Mouse (Mus musculus) left cerebral cortex, postnatal 25 days (tissue): ENCODE results near the gene D430042O09Rik. TPM values are rescaled to one million over a fixed set of nuclear protein-coding genes. Genes with fewer than 3 reads are reported as not detected.

Experiments used
- DNase-seq, 2 experiments: peaks; one replicate each; pipeline ENCODE4 v3.0.0; 2022; ENCODE audit warnings: low spot score in 2 of 2, mixed read lengths in 1 of 2
- intact Hi-C: fragments of 180-260 bp; cut with DNase I; formaldehyde crosslinking; loops from one replicate; pipeline ENCODE4 v1.15.1; 2025
- total RNA-seq, 2 experiments: library from RNA; stranded (reverse); gene quantifications; 2 replicates each; pipeline ENCODE4 v1.2.3; 2021

Gene D430042O09Rik
- total RNA-seq, 2 experiments from 2014 or later: 21.8 to 31.6 TPM

GRCm38 (mm10) chr7:125783206-125783605, 75.5 kb downstream of the D430042O09Rik start:
- DNase-seq: no peak
- intact Hi-C loops: no loop called here

DNA sequence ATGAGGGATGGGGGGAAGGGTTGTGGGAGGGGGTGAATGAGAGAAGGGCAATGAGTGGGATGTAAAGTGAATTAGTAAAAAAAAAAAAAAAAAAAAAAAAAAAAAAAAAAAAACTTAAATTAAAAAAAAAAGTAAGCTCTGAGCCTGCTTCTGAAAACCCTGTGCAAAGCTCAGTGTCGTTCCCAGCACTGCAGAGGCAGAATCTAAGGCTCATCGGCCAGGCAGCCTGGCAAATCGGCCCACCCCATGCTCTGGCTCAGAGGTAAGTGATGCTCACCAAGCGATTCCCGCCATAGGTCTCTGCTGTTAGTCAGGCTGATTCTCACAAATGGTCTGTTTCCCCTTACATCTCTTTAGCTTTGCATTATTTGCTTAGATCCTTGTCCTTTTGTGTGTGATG, 78.4 kb downstream of the D430042O09Rik start:
- intact Hi-C loops: no loop called here
- DNase-seq: no peak

DNA sequence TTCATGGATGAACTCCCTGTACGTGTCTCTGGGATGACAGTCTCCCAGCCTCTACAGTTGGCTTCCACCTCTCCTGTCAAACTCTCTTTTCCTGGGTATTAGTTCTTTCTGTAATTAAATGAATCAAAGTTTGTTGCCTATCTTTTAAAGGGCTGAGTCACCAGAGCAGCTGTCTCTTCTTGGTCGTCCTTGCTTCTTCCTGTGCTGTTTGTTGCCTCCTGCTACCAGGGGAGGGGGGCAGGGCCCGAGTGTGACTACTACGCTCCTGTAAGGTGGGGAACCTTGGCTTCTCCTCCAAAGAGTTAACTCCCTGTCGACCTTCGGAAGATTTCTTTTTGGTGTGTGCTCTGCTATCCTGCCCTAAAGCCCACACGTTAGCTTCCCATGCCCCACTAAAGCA, 79.4 kb downstream of the D430042O09Rik start:
- intact Hi-C loops: no loop called here
- no peak for DNase-seq

DNA sequence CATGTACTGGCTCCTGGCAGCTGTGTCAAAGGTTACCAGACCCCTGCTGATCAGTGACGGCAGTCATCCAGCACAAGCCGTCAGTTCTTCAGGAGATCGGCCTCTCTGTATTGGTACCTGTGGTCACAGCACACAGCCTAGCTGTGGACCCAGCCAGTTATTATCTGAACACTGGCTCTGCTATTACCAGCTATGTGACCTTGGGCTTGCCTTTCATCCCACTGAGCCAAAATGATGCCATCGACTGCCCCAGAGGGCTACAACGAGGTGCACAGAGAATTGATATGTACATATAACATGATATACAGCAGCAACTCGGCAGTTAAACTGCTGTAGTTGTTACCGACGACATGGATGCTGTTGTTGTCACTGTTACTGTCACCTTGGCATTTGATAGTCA, 82.4 kb downstream of the D430042O09Rik start:
- intact Hi-C loops: no loop called here
- no peak for DNase-seq

- DNase-seq: no peak
- intact Hi-C loops: no loop called here
Observed at GRCm38 (mm10) chr7:125806571-125806970, 98.9 kb downstream of the D430042O09Rik start.

GRCm38 (mm10) chr7:125808210-125808609, 100.5 kb downstream of the D430042O09Rik start:
- DNase-seq: no peak
- intact Hi-C loops: no loop called here

GRCm38 (mm10) chr7:125812721-125813120, 105.0 kb downstream of the D430042O09Rik start:
- intact Hi-C loops: no loop called here
- no peak for DNase-seq

DNA sequence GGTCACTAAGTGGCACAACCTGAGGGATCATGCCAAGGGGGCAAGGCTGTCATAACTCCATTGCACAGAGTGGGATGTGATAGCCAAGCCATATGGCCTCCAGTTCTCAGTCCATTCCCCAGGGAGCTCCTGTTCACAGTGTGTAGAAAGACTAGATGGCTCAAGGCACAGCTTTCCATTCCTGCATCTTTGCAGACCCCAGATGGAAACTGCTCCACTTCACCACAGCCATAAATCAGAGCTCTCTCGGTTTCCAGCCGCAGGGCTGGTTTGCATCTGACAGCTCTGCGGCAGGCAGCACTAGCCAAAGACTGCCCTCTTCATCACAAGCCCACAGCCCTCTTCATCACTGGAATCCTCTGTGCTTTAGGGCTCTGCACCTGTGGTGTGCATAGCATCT, 108.0 kb downstream of the D430042O09Rik start:
- intact Hi-C loops: no loop called here
- no peak for DNase-seq

DNA sequence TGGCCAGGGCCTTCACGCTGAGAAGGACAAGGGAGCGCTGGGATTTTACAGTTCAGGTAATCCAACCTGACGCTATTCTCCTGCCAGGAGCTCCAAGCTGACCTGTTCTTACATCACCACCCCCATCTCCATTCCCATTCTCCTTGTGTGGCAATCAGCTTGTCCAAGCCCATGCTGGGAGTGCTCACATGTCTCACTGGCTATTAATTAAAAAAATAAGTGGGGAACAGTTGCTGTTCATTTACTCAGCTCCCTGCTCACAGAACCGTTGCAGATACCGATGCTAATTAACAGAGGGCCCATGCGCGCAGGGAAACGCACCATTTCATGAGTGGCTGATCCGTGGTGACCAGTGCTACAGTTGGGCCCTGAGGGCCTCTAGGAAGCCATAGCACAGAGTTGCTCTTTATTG, 110.6 kb downstream of the D430042O09Rik start:
- intact Hi-C loops: no loop called here
- no peak for DNase-seq

DNA sequence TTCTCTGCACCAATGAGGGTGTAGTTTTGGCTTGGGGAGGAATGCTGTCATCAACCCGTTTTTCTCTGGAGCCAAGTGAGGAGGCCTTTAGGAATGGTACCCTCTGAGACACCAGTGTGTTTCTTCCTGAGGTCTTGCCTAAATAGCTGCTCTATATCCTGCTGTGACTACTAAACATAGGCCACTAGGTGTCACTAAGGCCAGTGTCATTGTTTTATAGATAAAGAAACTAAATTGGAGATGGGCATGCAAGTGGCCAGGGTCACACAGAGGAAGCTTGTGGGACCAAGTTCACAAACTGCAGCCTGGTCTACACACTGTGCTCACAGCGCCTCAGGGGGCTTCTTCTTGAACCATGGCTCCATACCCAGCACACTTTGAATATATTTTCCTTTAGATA, 112.5 kb downstream of the D430042O09Rik start:
- intact Hi-C loops: loop anchor here (5.0 kb wide), 1 partner anchor 262 kb away; the partner anchor contains the start of gene Gsg1l
- peak in 1 of 2 experiments; percentile 8 for DNase-seq

DNA sequence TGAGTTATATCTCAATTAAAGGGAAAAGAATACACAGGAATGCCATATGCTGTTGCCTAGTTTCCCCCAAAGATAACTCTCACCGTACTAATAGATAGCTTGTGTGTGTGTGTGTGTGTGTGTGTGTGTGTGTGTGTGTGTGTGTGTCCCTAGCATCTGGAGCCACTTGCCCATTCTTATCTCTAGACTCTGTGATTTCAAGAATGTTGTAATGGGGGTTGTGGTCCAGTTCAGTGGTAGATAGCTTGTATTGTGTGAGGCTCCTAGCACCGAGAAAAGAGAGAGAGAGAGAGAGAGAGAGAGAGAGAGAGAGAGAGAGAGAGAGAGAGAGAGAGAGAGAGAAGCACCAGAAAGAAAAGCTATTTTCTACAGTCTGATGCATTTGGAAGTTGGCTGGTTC, 118.7 kb downstream of the D430042O09Rik start:
- DNase-seq: no peak
- intact Hi-C loops: no loop called here

- DNase-seq: no peak
- intact Hi-C loops: no loop called here
Observed at GRCm38 (mm10) chr7:125826887-125827286, 119.2 kb downstream of the D430042O09Rik start.

DNA sequence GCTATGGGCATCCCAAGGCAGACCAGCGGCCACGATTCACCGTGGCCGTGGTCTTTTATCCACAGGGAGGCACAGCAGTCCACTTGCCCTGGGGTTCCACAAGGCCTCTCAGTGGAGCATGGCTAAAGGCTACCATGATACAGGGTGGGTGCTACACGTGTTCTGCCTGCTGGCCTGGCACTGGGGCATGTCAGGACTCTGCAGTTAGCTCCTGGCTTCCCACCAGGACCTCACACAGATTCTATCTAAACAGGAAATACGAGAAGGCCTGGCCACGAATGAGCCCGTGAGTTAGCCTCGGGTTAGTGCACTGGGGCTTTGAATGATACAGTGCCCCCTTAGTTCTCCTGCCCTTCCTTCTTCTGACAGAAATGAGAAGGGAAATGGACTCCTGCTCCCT, 119.7 kb downstream of the D430042O09Rik start:
- DNase-seq: no peak
- intact Hi-C loops: no loop called here

DNA sequence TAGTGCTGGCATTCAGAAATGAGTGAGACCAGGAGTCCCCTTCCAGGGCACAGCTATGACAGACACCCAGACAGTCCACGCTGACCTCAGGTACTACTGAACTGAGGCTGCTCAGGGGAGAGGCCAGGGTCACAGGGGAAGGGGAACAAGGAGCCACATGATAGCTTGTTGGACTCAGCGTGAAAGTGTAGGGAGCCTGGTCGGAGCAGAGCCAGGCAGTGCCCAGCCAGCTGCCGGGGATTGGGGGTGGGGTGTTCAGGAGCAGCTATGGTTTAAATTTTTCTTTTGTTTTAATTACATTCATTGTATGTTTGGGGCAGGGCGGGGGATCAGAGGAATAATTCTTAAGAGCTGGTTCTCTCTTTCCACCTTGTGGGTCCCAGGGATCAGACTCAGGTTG, 120.9 kb downstream of the D430042O09Rik start:
- DNase-seq: no peak
- intact Hi-C loops: no loop called here

GRCm38 (mm10) chr7:125829121-125829666, 121.5 kb downstream of the D430042O09Rik start:
- DNase-seq: no peak

GRCm38 (mm10) chr7:125832767-125833166, 125.1 kb downstream of the D430042O09Rik start:
- DNase-seq: no peak
- intact Hi-C loops: no loop called here

More at GRCm38 (mm10) chr7:125829121-125829666, 121.5 kb downstream of the D430042O09Rik start:
- intact Hi-C loops: no loop called here

DNA sequence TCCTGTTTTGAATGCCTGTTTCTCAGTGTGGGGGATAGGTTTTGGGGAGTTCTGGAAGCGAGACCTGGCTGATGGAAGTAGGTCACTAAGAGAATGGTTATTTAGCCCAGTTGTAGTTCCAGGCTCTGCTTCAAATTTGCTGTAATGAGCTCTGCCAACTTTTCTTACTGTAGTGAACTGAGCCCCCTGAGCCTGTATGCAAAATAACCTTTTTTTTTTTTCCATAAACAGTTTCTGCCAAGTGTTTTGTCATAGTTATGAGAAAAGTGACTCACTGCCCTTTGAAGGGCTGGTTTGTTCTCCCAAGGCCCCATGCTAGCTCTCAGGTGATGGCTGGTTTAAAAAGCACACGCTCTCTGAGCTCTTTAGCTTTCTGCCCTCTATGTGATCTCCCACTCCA, 125.8 kb downstream of the D430042O09Rik start:
- DNase-seq: no peak
- intact Hi-C loops: no loop called here

DNA sequence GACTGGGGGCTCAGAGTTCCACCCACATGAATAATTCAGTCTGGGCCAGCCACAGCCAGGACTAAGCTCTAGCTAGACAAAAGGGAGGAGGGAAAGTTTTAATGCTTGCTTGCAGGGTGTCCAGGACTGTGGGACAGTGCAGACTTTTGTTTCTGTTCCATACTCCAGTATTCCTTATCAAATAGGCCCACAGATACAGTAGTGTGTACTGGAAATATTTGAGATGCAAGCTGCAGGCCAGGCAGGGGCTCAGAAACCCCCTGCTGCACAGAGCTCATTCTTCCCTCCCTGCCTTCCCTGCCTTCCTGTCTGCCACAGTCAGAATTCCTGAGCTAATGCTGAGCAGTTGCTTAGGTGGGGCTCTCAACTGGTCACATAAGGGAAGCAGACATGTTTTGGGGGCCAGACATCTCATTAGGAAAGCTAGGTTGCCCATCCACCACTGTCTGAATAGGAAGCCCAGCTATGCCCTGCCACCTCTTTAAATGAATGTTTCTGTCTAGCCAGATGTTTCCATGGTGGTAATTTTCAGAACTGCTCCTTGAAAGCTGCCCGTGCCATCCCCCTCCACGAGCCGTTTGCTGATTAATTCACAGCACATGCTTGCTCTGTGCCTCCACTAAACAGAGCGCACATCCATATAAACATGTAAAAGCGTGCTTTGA, 130.5 kb downstream of the D430042O09Rik start:
- intact Hi-C loops: no loop called here
- DNase-seq: no peak

- intact Hi-C loops: loop anchor here (2.0 kb wide), 1 partner anchor 79 kb away; no protein-coding TSS in a partner anchor
- no peak for DNase-seq
Observed at GRCm38 (mm10) chr7:125845611-125846010, 137.9 kb downstream of the D430042O09Rik start.

DNA sequence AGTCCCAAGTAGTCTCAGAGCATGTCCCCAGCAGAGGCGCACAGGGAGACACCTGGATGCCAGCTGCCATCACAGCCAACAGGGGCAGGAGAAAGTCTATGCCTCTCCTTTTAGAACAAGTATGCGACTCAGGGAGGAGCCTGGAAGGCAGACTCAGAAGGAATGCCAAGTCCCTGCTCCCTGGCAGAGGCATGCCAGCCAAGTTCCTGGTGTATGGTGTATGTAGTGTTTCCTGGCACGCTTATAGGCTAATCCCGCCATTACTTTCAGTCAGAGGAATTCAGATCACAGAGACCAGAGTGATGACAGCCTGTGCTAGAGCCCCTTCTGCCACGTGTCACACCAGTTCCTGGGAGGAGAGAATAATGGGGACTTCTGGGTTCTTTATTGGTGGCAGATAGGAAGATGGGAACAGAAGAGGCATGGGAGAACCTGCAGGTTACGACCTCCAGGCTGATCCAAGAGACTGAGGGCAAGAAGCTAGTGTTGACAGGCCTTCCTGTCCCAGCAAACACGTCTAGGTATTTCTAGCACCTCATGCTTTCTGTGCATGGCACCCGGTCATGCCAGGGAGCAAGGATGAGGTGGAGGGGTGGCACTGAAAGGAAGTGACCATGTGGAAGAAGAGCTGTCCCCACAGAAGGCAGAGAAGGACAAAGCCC, 139.3 kb downstream of the D430042O09Rik start:
- peak; percentile 14 to 56 for DNase-seq
- intact Hi-C loops: loop anchor here (2.0 kb wide), 1 partner anchor 80 kb away; no protein-coding TSS in a partner anchor

GRCm38 (mm10) chr7:125847528-125847866, 139.8 kb downstream of the D430042O09Rik start:
- intact Hi-C loops: loop anchor here (2.0 kb wide), 1 partner anchor 81 kb away; no protein-coding TSS in a partner anchor
- DNase-seq: peak in 1 of 2 experiments; percentile 75
